In genomic region chr9:46593444-46593843, GRCm38 (mm10) we compare ENCODE assay signal across 14 mouse cellular contexts.
"Had no signal": no experiment of that assay in that cellular context is flagged by ENCODE, and none has a peak within 500 bp of the region (broad histone marks: within the 10 kb centered on the region; RNA-seq: fewer than 3 reads in every experiment).

No protein-coding gene starts in this region.

- H3K9me3 ChIP-seq: limb, embryonic 12.5 days; lung, embryonic 15.5 days; midbrain, embryonic 12.5 days; neural tube, embryonic 15.5 days had no signal

- H3K27me3 ChIP-seq: kidney, embryonic 15.5 days; limb, embryonic 12.5 days; liver, embryonic 13.5 days; lung, embryonic 15.5 days; midbrain, embryonic 12.5 days; neural tube, embryonic 15.5 days had no signal

- H3K9ac ChIP-seq: kidney, embryonic 15.5 days; limb, embryonic 12.5 days; liver, embryonic 13.5 days; liver, postnatal 0 days; lung, embryonic 15.5 days; midbrain, embryonic 12.5 days; neural tube, embryonic 15.5 days had no signal

- H3K4me3 ChIP-seq: kidney, embryonic 15.5 days; left cerebral cortex, adult 2 months; limb, embryonic 12.5 days; liver, embryonic 13.5 days; lung, embryonic 15.5 days; midbrain, embryonic 12.5 days; myocyte; neural tube, embryonic 15.5 days had no signal

- H3K36me3 ChIP-seq: kidney, embryonic 15.5 days; limb, embryonic 12.5 days; liver, embryonic 13.5 days; lung, embryonic 15.5 days; midbrain, embryonic 12.5 days; neural tube, embryonic 15.5 days had no signal

- H3K4me1 ChIP-seq: kidney, embryonic 15.5 days; limb, embryonic 12.5 days; liver, embryonic 13.5 days; lung, embryonic 15.5 days; midbrain, embryonic 12.5 days; neural tube, embryonic 15.5 days had no signal

- H3K4me2 ChIP-seq: kidney, embryonic 15.5 days; limb, embryonic 12.5 days; liver, embryonic 13.5 days; lung, embryonic 15.5 days; midbrain, embryonic 12.5 days; neural tube, embryonic 15.5 days had no signal

- H3K27ac ChIP-seq: kidney, embryonic 15.5 days; left cerebral cortex, adult 2 months; limb, embryonic 12.5 days; liver, embryonic 13.5 days; lung, embryonic 15.5 days; midbrain, embryonic 12.5 days; neural tube, embryonic 15.5 days had no signal

- DNase-seq: kidney, postnatal 14 days; liver; liver, embryonic 13.5 days; liver, postnatal 0 days; right cerebral cortex, adult 18-20 months; right cerebral cortex, postnatal 25 days; thymus, postnatal 36 days had no signal

- ATAC-seq: liver, postnatal 0 days had no signal
